Mouse (Mus musculus) myocyte (in vitro differentiated cells): Measurements from ENCODE around the gene Zfp692.

Source experiments
- E2F4 ChIP-seq: IDR thresholded peaks from one replicate; pipeline ENCODE4 v1.6.1; 2011; ENCODE audit warnings: mild to moderate bottlenecking, control low read depth, moderate library complexity; ENCODE audit not compliant: insufficient read depth
- MAX ChIP-seq: IDR thresholded peaks from one replicate; pipeline ENCODE4 v1.6.1; 2011; ENCODE audit warnings: low read depth, mild to moderate bottlenecking, control low read depth
- MYOD1 ChIP-seq, 3 experiments: IDR thresholded peaks; one replicate each; pipeline ENCODE4 v1.6.1; 2011; ENCODE audit warnings: control low read depth in 2 of 3, low read depth in 2 of 3, mild to moderate bottlenecking in 2 of 3, moderate library complexity in 1 of 3; ENCODE audit not compliant: insufficient read length in 2 of 3, control insufficient read depth in 1 of 3
- POLR2A ChIP-seq: IDR thresholded peaks from one replicate; pipeline ENCODE4 v1.6.1; 2011; ENCODE audit warnings: low read depth, mild to moderate bottlenecking, control low read depth, moderate library complexity; ENCODE audit not compliant: insufficient read length
- POLR2AphosphoS2 ChIP-seq: IDR thresholded peaks from one replicate; pipeline ENCODE4 v1.6.1; 2011; ENCODE audit warnings: low read depth, control low read depth; ENCODE audit not compliant: insufficient read length
- SRF ChIP-seq: IDR thresholded peaks from one replicate; pipeline ENCODE4 v1.6.1; 2011; ENCODE audit warnings: low read depth; ENCODE audit not compliant: control insufficient read depth, insufficient read length
- USF1 ChIP-seq: IDR thresholded peaks from one replicate; pipeline ENCODE4 v1.6.1; 2011; ENCODE audit warnings: low read depth, mild to moderate bottlenecking, control low read depth, moderate library complexity

DNA sequence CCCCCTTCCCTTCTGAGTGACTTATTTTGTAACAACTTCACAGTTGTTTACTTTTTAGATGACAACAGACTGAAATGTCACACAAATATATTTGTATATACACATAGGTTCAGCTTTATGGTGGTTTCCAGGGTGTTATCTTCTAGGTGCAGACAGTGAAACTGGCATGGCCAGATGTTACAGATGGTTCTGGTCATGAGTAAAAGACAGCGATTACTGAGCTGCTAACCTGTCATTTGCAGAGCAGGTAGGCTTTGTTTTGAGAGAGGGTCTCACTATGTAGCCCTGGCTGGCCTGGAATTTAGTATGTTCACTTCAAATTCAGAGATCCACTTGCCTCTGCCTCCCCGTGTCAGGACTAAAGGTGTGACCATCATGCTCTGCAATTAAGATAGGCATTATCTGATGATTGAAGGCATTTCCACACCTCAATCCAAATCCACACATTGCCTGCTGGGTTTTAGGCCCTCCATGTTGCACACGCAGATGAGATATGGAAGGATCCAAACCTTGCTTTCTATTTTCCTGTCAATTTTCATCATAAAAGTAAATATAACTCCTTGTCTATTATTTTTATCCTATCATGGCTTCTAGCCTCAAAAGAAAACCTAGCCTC, 17.9 kb downstream of the Zfp692 start:
- no peak for TF ChIP-seq USF1
- TF ChIP-seq POLR2A, result no peak
- TF ChIP-seq MYOD1 (IDR thresholded peaks at IDR 0.05; ENCODE audit: control insufficient read depth in 1 of 3, insufficient read length in 2 of 3, low read depth in 2 of 3), result no peak
- TF ChIP-seq SRF, result no peak
- TF ChIP-seq E2F4, result no peak
- TF ChIP-seq POLR2AphosphoS2, result no peak
- no peak for TF ChIP-seq MAX
